Mouse (Mus musculus): Measurements from ENCODE around the gene Slc22a14.
"Not testable (repeated sequence)": the region's sequence is repeated elsewhere in the genome, so short reads cannot be mapped to it uniquely, and the experiment has no call there.

Gene Slc22a14

DNA sequence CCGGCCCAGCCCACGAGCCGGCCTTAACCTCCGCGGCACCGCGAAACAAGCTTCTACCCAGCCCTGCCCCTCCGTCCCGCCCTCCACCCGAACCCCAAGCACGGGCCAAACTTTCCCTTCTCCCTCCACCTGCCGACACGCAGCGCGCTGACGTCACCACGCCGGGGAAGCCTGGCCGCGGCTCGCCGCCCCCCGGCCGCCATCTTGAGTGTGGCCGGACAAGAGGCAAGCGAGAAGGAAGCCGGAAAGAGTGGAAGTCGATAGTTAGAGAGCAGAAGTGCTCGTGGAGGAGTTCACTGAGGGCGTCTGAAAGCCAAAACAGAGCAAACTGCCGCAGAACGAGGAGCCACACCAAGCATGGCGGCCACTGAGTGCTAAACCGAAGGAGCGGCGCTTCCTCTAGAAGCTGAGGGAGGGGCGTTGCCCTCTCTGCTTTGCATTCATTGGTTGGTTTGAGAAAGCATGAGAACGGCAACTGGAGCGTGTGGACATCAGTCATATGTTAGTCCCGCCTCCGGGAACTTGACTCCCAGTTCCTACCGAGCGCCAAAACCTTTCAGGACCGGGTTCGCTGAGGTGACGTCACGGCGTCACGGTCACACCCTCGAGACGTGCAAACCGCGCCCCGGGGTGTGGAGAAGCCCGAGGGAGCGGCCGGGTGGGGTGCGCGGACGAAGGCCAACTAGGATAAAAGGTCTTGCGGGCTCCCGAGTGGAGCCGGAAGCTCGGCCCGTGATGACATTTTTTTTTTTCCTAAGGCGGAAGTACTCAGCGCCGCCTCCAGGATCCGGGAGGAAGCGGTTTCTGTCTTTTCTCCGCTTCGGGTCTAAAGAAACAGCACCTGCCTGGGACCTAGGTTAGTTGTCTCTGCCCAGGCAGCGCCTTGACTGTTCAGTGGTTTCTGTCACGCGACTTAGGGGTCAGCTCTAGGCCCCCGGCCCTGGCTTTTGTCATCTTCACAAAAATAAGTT lies 42.8 kb downstream of the Slc22a14 start, which contains the start of gene Oxsr1:
Gene Oxsr1 (minus strand): TSS at position 139 of the 971 bp plus-strand sequence.
- peak; percentile 100 for DNase-seq (ENCODE audit: low spot score)

DNA sequence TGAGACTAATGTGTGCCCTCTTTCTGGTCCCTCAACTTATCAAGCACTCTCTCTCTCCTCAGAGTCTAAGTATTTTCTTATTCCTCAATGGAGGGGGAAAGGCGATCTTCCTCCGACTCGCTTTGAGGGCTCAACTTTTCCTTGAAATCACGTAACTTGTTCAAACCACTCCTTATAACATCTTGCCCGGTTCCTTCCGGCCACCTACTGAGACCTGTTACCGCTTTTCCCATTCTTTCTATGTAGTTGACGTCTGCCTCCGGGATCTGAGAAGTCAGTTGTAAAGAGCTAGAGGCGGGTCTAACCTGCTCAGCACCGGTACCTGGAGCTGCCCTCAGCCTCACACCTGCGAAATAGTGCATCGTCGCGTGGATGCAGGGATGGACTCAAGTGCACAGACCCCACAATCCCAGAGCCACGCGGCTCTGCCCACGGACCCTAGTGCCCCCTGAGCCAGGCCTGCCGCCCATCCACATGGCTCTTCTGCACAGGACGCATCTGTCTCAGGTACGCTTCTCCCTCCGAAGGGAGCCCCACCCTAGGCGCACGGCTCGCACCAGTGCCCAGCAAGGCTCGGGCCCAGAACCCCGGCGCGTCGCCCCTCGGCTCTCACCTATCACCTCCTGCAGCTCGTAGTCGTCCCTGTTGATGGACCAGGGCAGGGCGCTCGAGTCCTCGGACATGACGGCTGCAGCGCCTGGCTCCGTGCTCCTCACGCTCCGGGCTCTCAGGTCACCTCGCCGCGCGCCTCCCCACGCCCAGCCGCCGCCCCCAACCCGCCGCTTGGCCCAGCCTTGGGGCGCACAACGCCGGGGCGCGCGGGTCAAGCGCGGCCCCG lies 43.7 kb downstream of the Slc22a14 start:
- DNase-seq (ENCODE audit: low spot score) = no peak

DNA sequence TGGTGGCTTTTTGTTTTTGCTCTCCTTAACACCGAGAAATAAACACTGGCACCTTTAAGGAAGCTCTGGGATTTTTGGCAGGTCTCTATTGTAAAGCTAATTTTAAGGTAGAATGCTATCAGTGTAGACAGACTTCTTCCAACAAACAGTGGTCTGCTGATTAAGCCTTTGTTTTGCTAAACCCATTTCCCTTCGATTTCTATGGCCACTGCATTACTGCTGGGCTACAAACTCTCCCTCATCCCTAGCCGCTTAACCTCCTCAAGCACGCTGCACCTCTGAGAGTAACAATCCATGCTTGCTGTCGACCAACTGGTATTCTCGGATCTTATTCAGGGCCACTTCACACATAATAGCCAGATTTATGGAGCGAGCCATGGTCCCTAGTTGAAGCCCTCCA lies 44.4 kb downstream of the Slc22a14 start:
- no peak for DNase-seq (ENCODE audit: low spot score)

DNA sequence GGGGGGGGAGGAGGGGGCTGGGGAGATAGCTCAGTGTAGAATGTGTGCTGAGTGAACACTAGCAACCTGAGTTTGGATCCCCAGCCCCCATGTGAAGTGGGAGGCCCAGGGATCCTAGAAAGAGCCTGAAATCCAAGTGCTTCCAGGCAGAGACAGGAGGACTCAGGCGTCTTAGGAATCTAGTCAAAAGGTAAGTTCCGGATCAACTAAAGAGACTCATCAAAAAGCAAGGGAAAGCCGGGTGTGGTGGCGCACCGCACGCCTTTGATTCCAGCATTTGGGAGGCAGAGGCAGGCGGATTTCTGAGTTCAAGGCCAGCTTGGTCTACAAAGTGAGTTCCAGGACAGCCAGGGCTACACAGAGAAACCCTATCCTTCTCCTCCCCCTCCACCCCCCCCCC lies 44.9 kb downstream of the Slc22a14 start:
- DNase-seq (ENCODE audit: low spot score) = no peak

DNA sequence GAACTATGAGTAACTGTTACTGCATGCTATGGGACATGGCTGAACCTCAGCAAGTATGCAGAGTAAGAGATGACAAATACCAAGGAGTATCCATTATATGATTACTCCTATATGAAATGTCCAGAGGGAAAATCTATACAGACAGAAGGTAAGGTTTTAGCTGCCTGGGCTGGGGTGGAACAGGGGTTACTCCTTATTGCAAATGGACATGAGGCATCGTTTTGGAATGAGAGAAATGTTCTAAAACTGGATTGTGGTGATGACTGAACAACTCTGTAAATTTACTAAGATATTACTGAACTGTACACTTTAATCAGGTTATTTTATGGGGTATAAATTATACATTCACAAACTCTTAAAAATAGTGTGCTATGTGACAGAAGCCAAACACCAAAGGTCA lies 46.5 kb downstream of the Slc22a14 start:
- DNase-seq (ENCODE audit: low spot score) = no peak

DNA sequence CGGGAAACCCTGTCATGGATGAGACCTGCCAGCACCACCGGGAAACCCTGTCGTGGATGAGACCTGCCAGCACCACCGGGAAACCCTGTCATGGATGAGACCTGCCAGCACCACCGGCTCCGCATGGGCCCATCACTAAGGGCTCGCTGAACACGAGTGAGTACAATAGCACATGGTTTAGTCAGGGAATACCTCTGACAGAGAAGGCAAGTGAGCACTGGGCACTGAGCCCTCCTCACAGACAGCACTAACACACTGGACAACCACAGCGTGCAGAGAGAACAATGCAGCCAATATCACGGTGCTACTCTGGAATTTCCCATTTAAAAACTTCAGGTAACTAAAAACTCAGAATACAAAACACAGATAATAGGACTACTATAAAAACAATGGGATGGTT lies 52.3 kb downstream of the Slc22a14 start:
- no peak for DNase-seq (ENCODE audit: low spot score)

DNA sequence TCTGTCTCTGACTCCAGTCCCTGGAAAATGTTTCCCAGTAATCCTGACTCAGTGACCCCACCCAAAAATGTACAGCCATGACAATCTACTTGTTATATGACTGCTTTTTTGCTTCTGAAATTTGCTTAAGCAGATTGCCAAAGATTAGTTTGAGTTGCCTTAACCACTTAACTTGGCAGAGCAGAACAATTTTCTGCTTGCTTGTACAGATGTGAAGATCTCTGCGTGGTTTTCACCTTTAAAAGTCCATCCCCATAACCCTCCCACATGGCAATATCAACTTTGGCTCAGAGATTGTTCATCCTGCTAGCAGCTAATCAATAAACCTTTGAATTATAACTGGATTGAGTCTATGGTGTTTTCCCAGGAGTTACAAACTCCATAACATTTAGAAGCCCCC lies 56.3 kb downstream of the Slc22a14 start:
- no peak for DNase-seq (ENCODE audit: low spot score)

DNA sequence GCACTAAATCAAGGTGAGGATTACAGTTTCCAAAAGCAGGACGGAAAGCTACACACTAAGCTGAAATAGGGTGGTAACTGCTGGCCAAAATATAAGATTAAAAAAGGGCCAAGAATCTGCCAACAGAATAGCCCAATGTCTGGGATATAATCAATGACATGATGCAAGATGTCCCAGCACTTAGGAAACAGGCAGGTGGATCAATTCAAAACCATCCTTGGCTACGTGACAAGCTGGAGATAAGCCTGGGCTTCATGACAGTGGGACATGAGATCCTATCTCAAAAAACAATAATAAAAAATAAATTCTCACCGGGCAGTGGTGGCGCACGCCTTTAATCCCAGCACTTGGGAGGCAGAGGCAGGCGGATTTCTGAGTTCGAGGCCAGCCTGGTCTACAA lies 59.5 kb downstream of the Slc22a14 start:
- DNase-seq (ENCODE audit: low spot score) = no peak

DNA sequence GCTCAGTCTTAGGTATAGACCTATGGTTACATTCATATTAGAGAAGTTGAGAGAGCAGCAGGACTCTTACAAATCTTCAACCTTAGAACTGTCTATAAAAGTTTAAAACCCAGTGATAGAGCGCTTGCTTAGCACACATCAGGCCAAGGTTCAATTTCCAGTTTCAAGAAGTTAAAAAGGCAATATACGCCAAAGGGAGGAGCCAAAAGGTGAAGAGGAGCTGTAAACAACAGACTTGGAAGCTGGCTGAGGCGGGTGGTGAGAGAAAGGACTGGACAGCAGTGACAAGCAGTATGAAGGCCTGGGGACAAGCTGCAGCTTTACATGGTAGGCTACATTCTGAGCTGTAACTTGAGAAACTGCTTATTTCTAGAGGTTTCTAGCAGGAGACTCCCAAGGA lies 66.8 kb downstream of the Slc22a14 start:
- no peak for DNase-seq (ENCODE audit: low spot score)

DNA sequence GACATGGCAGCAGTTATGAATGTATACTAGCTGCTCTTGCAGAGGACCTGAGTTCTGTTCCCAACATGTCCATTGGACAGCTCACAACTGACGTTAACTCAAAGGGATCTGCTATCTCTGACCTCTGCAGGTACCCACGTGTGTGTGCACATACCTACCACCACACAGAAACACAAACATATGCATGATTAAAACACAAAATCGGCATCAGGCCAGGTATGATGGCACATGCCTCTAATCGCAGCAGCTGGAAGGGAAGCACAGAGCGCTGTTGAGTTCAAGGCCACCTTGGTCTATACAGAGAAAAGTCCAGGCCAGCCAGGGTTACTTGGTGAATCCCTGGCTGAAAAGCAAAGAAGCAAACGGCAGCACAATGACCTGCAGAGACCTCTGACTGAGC lies 67.7 kb downstream of the Slc22a14 start:
- no peak for DNase-seq (ENCODE audit: low spot score)

DNA sequence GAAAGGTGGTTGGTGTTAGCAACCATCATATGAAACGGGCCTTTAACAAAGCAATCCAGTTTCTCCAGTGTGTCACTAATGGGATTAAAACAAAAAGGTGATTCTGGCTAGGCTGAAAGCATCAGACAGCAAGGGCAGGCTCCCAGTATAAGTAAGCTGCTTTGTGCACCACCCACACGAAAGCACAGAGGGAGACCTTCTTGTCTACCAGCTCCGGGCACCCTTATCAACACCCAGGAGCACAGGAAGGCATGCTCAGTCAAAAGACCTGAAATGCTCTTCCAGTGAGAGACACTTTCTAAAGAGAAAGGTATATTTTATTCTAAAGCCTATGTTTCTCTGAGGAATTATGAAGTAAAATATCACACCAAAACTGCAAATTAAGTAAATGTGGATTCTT lies 74.6 kb downstream of the Slc22a14 start:
- no peak for DNase-seq (ENCODE audit: low spot score)

DNA sequence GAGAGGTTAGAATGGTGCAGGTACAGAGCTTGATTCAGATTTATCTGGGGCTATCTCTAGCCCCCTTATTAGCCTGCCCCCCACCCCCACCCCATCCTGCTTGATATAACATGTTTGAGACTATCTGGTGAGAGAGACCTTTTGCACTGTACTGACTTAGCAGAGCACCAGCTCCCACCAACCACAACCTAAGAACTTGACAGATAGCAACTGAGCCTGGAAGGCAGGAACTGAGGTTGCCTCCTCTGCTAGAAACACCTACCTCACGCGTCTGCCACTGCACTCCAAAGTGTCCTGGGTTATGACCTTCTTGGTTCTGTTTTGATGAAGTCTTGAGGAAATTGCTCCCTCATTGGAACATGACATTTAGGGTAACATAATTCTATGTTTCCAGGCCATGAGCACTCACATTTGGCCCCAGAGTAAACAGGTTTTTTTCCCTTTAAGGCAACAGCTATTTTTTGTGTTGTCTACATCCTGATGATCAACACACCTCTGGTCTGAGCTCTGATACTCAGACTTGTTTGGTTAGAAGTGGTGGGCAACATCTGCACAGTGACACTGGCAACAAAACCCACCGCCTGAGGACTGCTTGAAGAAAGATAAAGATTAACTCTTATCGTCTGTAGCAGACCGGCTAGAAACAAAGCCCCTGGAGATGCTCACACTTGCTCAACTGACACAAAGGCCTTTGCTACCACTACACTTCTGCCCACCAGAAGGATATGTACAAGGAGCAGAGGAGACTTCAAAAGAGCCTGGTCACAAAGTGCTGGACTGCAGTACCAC lies 84.3 kb downstream of the Slc22a14 start:
- no peak for DNase-seq (ENCODE audit: low spot score)

DNA sequence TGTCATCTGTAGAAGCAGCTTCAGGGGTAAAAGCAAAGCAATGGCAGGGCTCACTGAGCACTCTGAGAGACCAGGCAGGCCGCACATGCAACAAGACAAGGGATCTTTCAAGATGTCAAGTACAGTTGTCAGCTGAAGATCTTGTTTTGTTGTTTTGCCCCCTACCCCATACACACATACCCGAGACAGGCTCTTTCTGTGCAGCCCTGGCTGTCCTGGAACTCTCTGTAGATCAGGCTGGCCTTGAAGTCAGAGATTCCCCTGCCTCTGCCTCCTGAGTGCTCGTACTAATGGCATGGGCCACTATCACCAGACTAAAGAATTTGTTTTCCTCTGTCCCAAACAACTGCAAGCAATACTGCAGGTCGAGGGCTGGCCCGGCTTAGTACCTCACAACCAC lies 87.3 kb downstream of the Slc22a14 start:
- no peak for DNase-seq (ENCODE audit: low spot score)

DNA sequence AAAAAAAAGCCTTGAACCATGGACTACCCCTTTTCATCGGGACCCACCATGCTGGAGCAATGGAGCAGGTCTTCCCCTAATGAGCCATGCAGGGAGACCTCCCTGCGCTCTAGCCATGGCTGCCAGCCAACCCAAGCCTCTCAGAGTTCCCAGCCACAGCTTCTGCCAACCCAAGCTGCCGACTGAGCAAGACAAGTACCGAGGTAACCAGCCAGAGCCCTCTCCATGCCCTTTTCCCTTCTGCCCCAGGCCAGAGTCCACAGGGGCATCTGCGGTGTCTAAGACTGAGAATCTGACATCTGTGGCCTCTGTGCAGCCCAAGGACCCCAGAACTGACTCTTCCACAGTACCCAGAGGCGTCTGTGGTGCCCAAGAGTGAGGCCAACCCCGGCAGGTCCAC lies 89.0 kb downstream of the Slc22a14 start:
- DNase-seq (ENCODE audit: low spot score) = no peak

DNA sequence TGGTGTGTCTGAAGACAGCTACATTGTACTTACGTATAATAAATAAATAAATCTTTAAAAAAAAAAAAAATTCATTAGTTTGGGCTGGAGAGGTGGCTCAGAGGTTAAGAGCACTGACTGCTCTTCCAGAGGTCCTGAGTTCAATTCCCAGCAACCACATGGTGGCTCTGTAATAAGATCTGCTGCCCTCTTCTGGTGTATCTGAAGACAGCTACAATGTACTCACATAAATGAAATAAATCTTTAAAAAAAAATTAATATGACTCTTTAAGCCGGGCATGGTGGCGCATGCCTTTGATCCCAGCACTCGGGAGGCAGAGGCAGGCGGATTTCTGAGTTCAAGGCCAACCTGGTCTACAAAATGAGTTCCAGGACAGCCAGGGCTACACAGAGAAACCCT lies 90.5 kb downstream of the Slc22a14 start:
- not testable (repeated sequence) for DNase-seq (ENCODE audit: low spot score)

DNA sequence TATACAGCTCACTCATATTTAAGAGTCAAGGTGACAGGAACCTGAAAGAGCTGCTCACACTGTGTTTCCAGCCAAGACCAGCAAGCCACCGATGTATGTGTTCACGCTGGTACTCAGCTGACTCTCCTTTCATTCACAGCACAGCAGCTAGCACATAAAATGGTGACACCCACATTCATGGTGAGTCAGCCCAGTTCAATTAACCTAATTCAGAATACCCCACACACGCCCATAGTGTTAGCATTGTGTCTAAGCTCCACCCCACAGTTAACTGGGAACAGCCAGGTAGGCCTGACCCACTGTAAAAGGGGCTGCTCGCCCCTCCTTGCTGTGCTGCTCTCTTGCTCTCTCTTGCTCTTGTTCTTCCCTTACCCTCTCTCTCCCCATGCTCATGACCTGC lies 93.9 kb downstream of the Slc22a14 start:
- DNase-seq (ENCODE audit: low spot score) = no peak

DNA sequence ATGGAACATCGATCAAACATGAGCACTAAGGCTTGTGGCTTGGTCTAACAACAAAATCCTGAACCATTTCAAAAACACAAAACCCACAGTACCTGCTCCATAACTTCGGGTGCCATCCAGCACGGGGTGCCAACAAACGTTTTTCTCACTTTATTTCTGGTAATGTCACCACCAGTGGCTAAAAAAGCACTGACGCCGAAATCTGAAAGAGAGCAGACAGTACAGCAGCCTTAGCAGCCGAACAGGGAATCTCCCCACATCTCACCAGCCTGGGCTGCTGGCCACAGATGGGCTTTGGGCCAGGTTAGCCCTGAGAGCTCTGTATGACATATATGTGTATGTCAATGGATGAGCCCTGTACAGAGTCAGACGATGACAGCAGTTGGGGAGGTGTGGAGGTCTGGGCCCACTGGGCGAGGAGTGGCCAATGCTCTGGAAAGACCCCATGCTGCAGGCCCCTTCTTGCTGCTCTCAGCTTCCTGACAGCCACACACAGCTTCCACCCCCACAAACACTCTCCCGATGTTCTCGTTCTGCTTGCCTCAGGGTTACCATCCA lies 96.7 kb downstream of the Slc22a14 start:
- DNase-seq (ENCODE audit: low spot score) = no peak

DNA sequence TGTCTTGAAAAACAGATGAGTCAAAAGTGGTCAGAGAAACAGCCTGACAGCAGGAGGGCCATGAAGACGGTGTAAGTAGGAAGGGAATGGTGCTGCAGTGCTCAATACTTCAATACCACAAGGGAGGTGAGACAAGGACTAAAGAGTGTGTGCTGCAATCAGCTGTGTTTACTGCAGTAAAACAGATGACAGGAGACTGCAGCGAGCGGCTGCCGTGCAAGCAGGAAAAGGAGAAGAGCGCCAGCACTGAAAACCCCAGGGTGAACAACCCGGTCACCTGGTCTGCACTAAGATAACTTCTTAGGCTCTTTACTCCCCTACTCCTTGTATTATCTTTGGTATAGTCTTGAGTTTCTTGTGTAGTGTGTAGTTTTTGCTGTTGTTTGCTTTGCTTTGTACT lies 97.2 kb downstream of the Slc22a14 start:
- no peak for DNase-seq (ENCODE audit: low spot score)

DNA sequence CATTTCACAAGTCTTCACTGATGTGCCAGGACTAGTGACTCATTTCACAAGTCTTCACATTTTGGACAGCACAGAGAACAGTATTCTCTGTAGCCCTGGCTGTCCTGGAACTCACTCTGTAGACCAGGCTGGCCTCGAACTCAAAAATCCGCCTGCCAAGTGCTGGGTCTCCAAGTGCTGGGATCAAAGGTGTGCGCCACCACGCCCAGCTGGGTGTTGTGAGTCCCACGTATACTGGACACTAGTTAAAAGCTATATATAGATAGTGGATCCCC lies 99.3 kb downstream of the Slc22a14 start:
- DNase-seq (ENCODE audit: low spot score) = not testable (repeated sequence)

DNA sequence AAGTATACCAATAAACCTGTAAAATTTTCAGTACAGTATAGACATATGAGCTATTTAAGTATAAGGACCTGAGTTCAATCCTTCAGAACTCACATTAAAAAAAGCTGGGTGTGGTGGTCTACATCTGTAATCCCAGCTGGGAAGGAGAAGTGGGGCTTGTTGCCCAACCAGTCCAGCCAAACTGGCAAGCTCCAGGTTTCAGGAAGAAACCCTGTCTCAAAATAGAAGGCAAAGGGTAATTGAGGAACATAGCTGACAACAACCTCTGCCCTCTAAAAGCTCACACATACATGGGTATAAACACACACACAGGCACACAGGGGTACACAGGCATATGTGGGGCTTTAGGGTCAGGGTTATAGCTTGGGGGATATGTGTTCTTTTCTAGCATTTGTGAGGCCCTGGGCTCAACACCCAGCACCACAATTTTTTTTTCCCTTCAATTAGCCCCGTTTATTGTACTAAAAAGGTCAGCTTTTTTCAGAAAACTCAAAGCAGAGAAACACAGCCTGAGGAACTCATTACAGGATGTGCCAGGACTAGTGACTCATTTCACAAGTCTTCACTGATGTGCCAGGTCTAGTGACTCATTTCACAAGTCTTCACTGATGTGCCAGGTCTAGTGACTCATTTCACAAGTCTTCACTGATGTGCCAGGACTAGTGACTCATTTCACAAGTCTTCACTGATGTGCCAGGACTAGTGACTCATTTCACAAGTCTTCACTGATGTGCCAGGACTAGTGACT lies 99.8 kb downstream of the Slc22a14 start:
- DNase-seq (ENCODE audit: low spot score) = not testable (repeated sequence)

DNA sequence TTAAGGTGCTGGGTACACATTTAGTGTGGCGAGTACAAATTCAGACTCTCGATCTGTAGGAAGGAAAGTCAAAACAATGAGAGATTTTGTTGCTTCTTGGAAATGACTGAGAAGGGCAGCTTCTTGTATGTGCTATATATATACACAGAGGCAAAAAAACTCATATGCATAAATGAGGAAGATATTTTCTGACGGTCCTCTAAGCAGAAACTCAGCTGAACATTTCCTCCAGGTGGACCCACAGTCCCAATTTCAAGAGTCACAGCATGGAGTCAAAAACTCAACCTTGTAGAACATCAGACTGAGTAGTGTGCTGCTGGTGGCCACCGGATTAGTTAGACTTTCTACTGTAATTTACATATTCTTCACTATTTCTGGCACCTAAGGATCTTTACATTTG lies 102.3 kb downstream of the Slc22a14 start:
- DNase-seq (ENCODE audit: low spot score) = no peak
